Mouse (Mus musculus) G1E (cell line): Measurements from ENCODE around the gene Entpd3. TPM values are rescaled to one million over a fixed set of nuclear protein-coding genes. Genes with fewer than 3 reads are reported as not detected.

ENCODE experiments used
- ATAC-seq: 2 replicates; pipeline ENCODE4 v1.8.0; 2016; ENCODE audit warnings: mild to moderate bottlenecking; ENCODE audit not compliant: insufficient number of reproducible peaks, poor library complexity, low FRiP score, severe bottlenecking; ENCODE audit errors: extremely low read depth
- DNase-seq: peaks from one replicate; pipeline ENCODE4 v3.0.0; 2012; ENCODE audit warnings: low spot score
- H3K27me3 ChIP-seq: 2 replicates; pipeline ENCODE4 v1.6.1; 2012; ENCODE audit warnings: mild to moderate bottlenecking, low read length, inconsistent platforms; ENCODE audit not compliant: insufficient read depth
- H3K36me3 ChIP-seq: replicated peaks from 2 replicates; pipeline ENCODE3; 2012; ENCODE audit warnings: mild to moderate bottlenecking, inconsistent platforms
- H3K4me1 ChIP-seq: 2 replicates; pipeline ENCODE4 v1.6.1; 2012; ENCODE audit warnings: low read depth, low read length, inconsistent platforms, mixed read lengths; ENCODE audit not compliant: insufficient read depth
- H3K4me3 ChIP-seq: 2 replicates; pipeline ENCODE4 v1.5.1; 2012; ENCODE audit warnings: low read depth, mild to moderate bottlenecking, inconsistent platforms, low read length, moderate library complexity, mixed read lengths
- H3K9me3 ChIP-seq: replicated peaks from 2 replicates; pipeline ENCODE4 v1.6.1; 2012; ENCODE audit warnings: inconsistent platforms
- CTCF ChIP-seq: IDR thresholded peaks from 2 replicates; pipeline ENCODE4 v1.5.1; 2012; ENCODE audit warnings: low read depth, low read length, inconsistent platforms, mixed read lengths
- GATA1 ChIP-seq: IDR thresholded peaks from 2 replicates; pipeline ENCODE4 v1.6.1; 2012; ENCODE audit warnings: borderline replicate concordance, low read length, inconsistent platforms, mixed read lengths
- GATA2 ChIP-seq: IDR thresholded peaks from 2 replicates; pipeline ENCODE4 v1.6.1; 2012; ENCODE audit warnings: low read depth, low read length, inconsistent platforms, borderline replicate concordance
- POLR2AphosphoS5 ChIP-seq: IDR thresholded peaks from 2 replicates; pipeline ENCODE4 v1.6.1; 2012; ENCODE audit warnings: low read depth, low read length, inconsistent platforms; ENCODE audit not compliant: insufficient replicate concordance
- TAL1 ChIP-seq: conservative IDR thresholded peaks from 2 replicates; pipeline ENCODE4 v1.6.1; 2012; ENCODE audit warnings: low read depth, low read length, inconsistent platforms, mixed read lengths
- polyA plus RNA-seq: library from polyadenylated mRNA; stranded (reverse); fragments of >175 nt; gene quantifications from 2 replicates; pipeline ENCODE4 v1.2.3, GENCODE M21; 2012
- total RNA-seq, 2 experiments: library from RNA; stranded (forward) in 1 of 2; stranded (reverse) in 1 of 2; fragments of 200-1000 nt in 1 of 2; fragments of >200 nt in 1 of 2; fragmentation: Nextera tagmentation in 1 of 2; gene quantifications; 2 replicates each; pipeline ENCODE4 v1.2.3; 2014 to 2017

The Entpd3 gene
- total RNA-seq (2014; fragmentation: Nextera tagmentation): 0.19 TPM in 1 of 2 replicates, not detected in the other
- 0.22 and 0.23 TPM in 2 replicates for total RNA-seq (2017)
- polyA plus RNA-seq: not detected in 2 replicates

- DNase-seq: no peak
- H3K4me1 ChIP-seq: peaks cover 16% of the 10 kb centered on the region
- no peak within 1 kb of the TSS for H3K4me3 ChIP-seq
- no peaks in the 10 kb centered on the region for H3K36me3 ChIP-seq
- H3K9me3 ChIP-seq: no peaks in the 10 kb centered on the region
- no peak for TF ChIP-seq POLR2AphosphoS5
- no peak for TF ChIP-seq GATA2
- no peak for TF ChIP-seq TAL1
- no peak for TF ChIP-seq GATA1
- no peak for TF ChIP-seq CTCF
- ATAC-seq: no peak
- H3K27me3 ChIP-seq: peaks cover 19% of the 10 kb centered on the region
Observed at GRCm38 (mm10) chr9:120539662-120540251, at the start of gene Entpd3. Entpd3 (plus strand) TSS chr9:120539818.

DNA sequence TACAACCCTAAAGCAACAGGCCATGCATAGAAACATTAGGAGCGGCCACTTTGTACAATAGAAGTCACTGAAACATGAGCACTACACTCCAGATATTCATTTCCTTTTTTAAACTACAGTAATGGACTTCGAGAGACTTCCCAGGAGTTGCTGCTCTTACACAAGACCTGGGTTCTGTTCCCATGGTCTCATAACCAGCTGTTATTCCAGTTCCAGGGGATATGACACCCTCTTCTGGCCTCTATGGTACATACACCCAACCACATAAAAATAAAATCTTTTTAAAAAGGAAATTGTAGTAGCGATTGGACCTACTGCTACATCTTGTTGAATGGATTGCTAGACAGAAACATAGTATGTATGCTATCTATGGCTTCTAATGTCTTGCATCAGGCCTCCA is 48.1 kb upstream of the Entpd3 start:
- TF ChIP-seq GATA1: no peak
- Histone ChIP-seq H3K4me1 (peaks cover 29% of the 10 kb centered on the region), H3K27me3 (peaks cover 13% of the 10 kb centered on the region; the same call in 1 of the 2 replicates), H3K9me3 (no peaks in the 10 kb centered on the region), H3K36me3 (peaks cover 28% of the 10 kb centered on the region), H3K4me3 (no peak overlapping the region; the same call in 1 of the 2 replicates)
- DNase-seq (no peak), ATAC-seq (no peak)

DNA sequence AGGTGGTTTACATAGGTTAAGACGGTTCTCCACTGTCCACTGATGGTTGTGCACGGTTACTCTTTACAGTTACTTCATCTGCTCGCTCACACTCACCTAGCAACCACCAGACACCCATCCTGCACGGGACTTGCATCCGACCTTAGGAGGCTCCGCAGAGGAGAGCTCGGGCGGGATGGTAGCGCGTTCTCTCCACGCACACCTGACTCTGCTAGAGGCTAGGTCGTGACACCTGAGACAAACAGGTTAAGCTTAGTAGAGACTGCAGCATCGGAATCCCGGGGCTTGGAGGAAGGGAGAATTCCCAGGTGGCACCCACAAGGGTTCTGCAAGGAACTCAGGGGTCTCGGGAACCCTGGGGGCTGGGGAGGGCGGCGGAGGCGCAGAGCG is 47.6 kb upstream of the Entpd3 start, which contains the start of gene Eif1b:
Gene Eif1b, plus strand, starts transcription at position 223 of the 390 bp plus-strand sequence.
- Histone ChIP-seq H3K4me3 (peak within 1 kb of the TSS; percentile 82), H3K9me3 (no peaks in the 10 kb centered on the region), H3K4me1 (peaks cover 29% of the 10 kb centered on the region), H3K27me3 (peaks cover 13% of the 10 kb centered on the region; the same call in 1 of the 2 replicates), H3K36me3 (peaks cover 33% of the 10 kb centered on the region)
- no peak for ATAC-seq
- DNase-seq: no peak
- TF ChIP-seq CTCF: no peak
- TF ChIP-seq GATA2: no peak
- no peak for TF ChIP-seq POLR2AphosphoS5
- no peak for TF ChIP-seq TAL1
- TF ChIP-seq GATA1: no peak

- H3K4me3 ChIP-seq: peak overlapping the region; percentile 82
- ATAC-seq (peak; percentile 62), DNase-seq (peak; percentile 79)
- TF ChIP-seq TAL1 (no peak), GATA1 (no peak), POLR2AphosphoS5 (no peak), CTCF (no peak)
- H3K9me3 ChIP-seq: no peaks in the 10 kb centered on the region
- H3K27me3 ChIP-seq: peaks cover 9% of the 10 kb centered on the region; the same call in 1 of the 2 replicates
- peaks cover 39% of the 10 kb centered on the region for H3K36me3 ChIP-seq
- H3K4me1 ChIP-seq: peaks cover 29% of the 10 kb centered on the region
Observed at GRCm38 (mm10) chr9:120492400-120493351, 46.9 kb upstream of the Entpd3 start.

DNA sequence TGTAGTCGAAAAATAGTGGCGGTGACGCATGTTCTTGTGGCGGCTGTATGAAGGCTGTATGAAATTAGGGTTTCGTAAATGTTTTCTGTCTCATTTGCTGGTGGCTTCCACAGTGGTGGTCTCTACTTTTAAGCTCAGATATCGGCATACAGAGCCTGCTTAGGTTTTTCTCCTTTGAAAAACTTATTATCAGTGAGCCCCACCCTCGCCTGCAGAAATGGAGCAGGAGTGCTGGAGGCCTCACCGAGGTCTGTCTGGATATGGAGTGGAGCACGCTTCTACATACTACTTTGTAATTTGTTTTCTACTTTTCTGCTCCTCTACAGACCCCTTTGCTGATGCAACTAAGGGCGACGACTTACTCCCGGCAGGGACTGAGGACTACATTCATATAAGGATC is 45.8 kb upstream of the Entpd3 start:
- no peak for DNase-seq
- H3K9me3 ChIP-seq: no peaks in the 10 kb centered on the region
- H3K4me1 ChIP-seq: peaks cover 29% of the 10 kb centered on the region
- H3K4me3 ChIP-seq: peak overlapping the region; percentile 82
- H3K36me3 ChIP-seq: peaks cover 40% of the 10 kb centered on the region
- TF ChIP-seq CTCF (no peak), GATA2 (no peak), POLR2AphosphoS5 (no peak), GATA1 (no peak), TAL1 (no peak)
- H3K27me3 ChIP-seq: no peaks in the 10 kb centered on the region
- no peak for ATAC-seq

- no peaks in the 10 kb centered on the region for H3K9me3 ChIP-seq
- H3K27me3 ChIP-seq: peaks cover 7% of the 10 kb centered on the region; the same call in 1 of the 2 replicates
- ATAC-seq: no peak
- H3K4me3 ChIP-seq: no peak overlapping the region
- TF ChIP-seq CTCF (peak; percentile 92), POLR2AphosphoS5 (peak; percentile 30; the same call in 1 of the 2 replicates), GATA2 (no peak)
- H3K4me1 ChIP-seq: peaks cover 25% of the 10 kb centered on the region
- peaks cover 40% of the 10 kb centered on the region for H3K36me3 ChIP-seq
- DNase-seq: peak; percentile 25
Observed at GRCm38 (mm10) chr9:120496691-120497090, 42.9 kb upstream of the Entpd3 start.
